Mouse (Mus musculus): ENCODE results near the gene Litaf.

GRCm38 (mm10) chr16:11072454-11072853, 6.5 kb upstream of the Litaf start:
- TF ChIP-seq GATA1 (IDR thresholded peaks at IDR 0.05; ENCODE audit: borderline replicate concordance, low read length) (no peak), FLI1 (IDR thresholded peaks at IDR 0.05; ENCODE audit: low read length) (no peak)
